Mouse (Mus musculus): ENCODE data around the gene Gm10719.
A peak's percentile ranks its signal among the peaks of the same experiment; 100 is the strongest.
"Not testable (repeated sequence)": the region's sequence is repeated elsewhere in the genome, so short reads cannot be mapped to it uniquely, and the experiment has no call there.

Gm10719 gene

DNA sequence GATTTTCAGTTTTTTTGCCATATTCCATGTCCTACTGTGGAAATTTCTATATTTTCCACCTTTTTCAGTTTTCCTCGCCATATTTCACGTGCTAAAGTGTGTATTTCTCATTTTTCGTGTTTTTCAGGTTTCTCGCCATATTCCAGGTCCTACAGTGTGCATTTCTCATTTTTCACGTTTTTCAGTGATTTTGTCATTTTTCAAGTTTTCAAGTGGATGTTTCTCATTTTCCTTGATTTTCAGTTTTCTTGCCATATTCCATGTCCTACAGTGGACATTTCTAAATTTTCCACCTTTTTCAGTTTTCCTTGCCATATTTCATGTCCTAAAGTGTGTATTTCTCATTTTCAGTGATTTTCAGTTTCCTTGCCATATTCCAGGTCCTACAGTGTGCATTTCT is 8.9 kb downstream of the Gm10719 start:
- DNase-seq, result not testable (repeated sequence)

DNA sequence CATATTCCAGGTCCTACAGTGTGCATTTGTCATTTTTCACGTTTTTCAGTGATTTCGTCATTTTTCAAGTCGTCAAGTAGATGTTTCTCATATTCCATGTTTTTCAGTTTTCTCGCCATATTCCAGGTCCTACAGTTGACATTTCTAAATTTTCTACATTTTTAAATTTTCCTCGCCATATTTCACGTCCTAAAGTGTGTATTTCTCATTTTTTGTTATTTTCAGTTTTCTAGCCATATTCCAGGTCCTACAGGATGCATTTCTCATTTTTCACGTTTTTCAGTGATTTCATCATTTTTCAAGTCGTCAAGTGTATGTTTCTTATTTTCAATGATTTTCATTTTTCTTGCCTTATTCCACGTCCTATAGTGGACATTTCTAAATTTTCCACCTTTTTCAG is 9.5 kb downstream of the Gm10719 start:
- not testable (repeated sequence) for DNase-seq

DNA sequence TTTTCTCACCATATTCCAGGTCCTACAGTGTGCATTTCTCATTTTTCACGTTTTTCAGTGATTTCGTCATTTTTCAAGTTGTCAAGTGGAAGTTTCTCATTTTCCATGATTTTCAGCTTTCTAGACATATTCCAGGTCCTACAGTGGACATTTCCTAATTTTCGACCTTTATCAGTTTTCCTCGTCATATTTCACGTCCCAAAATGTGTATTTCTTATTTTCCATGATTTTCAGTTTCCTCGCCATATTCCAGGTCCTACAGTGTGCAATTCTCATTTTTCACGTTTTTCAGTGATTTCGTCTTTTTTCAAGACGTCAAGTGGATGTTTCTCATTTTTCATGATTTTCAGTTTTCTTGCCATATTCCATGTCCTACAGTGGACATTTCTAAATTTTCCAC is 10.0 kb downstream of the Gm10719 start:
- not testable (repeated sequence) for DNase-seq

DNA sequence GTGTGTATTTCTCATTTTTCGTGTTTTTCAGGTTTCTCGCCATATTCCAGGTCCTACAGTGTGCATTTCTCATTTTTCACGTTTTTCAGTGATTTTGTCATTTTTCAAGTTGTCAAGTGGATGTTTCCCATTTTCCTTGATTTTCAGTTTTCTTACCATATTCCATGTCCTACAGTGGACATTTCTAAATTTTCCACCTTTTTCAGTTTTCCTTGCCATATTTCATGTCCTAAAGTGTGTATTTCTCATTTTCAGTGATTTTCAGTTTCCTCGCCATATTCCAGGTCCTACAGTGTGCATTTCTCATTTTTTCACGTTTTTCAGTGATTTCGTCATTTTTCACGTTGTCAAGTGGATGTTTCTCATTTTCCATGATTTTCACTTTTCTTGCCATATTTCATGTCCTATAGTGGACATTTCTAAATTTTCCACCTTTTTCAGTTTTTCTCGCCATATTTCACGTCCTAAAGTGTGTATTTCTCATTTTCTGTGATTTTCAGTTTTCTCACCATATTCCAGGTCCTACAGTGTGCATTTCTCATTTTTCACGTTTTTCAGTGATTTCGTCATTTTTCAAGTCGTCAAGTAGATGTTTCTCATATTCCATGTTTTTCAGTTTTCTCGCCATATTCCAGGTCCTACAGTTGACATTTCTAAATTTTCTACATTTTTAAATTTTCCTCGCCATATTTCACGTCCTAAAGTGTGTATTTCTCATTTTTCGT is 12.2 kb downstream of the Gm10719 start:
- DNase-seq, result peak; percentile 89

DNA sequence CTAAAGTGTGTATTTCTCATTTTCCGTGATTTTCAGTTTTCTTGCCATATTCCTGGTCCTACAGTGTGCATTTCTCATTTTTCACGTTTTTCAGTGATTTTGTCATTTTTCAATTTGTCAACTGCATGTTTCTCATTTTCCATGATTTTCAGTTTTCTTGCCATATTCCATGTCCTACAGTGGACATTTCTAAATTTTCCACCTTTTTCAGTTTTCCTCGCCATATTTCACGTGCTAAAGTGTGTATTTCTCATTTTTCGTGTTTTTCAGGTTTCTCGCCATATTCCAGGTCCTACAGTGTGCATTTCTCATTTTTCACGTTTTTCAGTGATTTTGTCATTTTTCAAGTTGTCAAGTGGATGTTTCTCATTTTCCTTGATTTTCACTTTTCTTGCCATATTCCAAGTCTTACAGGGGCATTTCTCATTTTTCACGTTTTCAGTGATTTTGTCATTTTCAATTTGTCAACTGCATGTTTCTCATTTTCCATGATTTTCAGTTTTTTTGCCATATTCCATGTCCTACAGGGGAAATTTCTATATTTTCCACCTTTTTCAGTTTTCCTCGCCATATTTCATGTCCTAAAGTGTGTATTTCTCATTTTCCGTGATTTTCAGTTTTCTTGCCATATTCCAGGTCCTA is 13.6 kb downstream of the Gm10719 start:
- not testable (repeated sequence) for DNase-seq

DNA sequence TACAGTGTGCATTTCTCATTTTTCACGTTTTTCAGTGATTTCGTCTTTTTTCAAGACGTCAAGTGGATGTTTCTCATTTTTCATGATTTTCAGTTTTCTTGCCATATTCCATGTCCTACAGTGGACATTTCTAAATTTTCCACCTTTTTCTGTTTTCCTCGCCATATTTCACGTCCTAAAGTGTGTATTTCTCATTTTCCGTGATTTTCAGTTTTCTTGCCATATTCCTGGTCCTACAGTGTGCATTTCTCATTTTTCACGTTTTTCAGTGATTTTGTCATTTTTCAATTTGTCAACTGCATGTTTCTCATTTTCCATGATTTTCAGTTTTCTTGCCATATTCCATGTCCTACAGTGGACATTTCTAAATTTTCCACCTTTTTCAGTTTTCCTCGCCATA is 17.1 kb downstream of the Gm10719 start, which contains the start of gene Gm17535:
Gm17535 (plus strand) TSS at position 301 of the 400 bp plus-strand sequence.
- not testable (repeated sequence) for DNase-seq

DNA sequence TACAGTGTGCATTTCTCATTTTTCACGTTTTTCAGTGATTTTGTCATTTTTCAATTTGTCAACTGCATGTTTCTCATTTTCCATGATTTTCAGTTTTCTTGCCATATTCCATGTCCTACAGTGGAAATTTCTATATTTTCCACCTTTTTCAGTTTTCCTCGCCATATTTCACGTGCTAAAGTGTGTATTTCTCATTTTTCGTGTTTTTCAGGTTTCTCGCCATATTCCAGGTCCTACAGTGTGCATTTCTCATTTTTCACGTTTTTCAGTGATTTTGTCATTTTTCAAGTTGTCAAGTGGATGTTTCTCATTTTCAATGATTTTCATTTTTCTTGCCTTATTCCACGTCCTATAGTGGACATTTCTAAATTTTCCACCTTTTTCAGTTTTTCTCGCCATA is 19.4 kb downstream of the Gm10719 start, which contains the start of gene Gm10715:
Gm10715 (plus strand) TSS at position 301 of the 400 bp plus-strand sequence.
- not testable (repeated sequence) for DNase-seq

DNA sequence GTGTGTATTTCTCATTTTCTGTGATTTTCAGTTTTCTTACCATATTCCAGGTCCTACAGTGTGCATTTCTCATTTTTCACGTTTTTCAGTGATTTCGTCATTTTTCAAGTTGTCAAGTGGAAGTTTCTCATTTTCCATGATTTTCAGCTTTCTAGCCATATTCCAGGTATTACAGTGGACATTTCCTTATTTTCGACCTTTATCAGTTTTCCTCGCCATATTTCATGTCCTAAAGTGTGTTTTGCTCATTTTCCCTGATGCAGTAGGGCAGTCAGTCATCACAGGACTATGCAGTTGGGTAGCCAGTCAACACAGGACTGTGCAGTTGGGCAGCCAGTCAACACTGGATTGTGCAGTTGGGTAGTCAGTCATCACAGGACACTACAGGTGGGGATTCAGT is 21.0 kb downstream of the Gm10719 start:
- not testable (repeated sequence) for DNase-seq

All from heart, adult 11 months (tissue).